Mouse (Mus musculus): ENCODE results near the gene Cygb. TPM values are rescaled to one million over a fixed set of nuclear protein-coding genes. Genes with fewer than 3 reads are reported as not detected.
A peak's percentile ranks its signal among the peaks of the same experiment; 100 is the strongest.
"Not testable (repeated sequence)": the region's sequence is repeated elsewhere in the genome, so short reads cannot be mapped to it uniquely, and the experiment has no call there.

Cygb gene
- total RNA-seq, 2 experiments from 2014 or later, result 9.6 to 14.7 TPM

DNA sequence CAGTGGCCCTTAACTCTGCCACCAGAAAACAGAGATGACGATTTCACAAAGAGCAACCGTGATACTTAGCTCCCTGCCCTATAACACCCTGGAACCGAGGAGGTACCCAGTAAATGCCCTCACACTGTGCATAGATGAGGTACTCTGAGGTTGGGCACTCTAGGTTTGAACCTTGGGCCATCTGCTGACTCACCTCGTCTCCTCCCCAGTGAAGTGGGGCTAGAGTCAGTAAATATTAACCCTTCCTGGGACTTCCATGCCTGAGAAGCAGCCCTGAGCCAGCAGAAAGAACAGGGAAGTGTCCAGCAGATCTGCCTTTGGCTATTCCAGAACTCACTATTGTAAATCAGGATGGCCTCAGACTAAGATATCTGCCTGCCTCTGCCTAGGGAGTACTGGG is 29.7 kb upstream of the Cygb start:
- H3K4me3 ChIP-seq, result no peak overlapping the region
- intact Hi-C loops (cut with DNase I), result no loop called here
- no peak for TF ChIP-seq CTCF (IDR thresholded peaks at IDR 0.05)
- no peak for DNase-seq
- no peak overlapping the region for H3K27ac ChIP-seq

GRCm38 (mm10) chr11:116682501-116683144 is 28.5 kb upstream of the Cygb start:
- no peak overlapping the region for H3K4me3 ChIP-seq
- no peak for DNase-seq
- H3K27ac ChIP-seq, result peak overlapping the region; percentile 48; the same call in 1 of the 2 replicates
- intact Hi-C loops (cut with DNase I), result no loop called here
- no peak for TF ChIP-seq CTCF (IDR thresholded peaks at IDR 0.05)

DNA sequence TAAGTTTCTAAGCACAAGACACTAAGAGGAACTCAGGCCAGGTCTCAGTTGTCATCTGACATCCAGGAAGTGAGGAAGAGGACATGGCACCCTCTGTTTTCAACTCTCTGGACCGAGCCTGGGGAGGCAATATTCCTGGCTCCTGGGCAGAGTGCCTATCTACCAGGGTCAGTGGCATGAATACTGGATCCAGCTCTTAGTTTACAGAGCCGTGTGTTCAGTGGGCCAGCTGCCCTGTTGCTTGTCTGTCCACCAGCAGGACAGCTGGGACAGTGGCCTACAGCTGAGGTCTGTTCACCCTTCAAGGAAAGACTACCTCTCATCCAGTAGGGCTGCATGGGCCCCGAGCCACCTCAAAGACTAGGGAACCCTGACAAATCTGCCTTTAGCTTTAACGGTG is 27.0 kb upstream of the Cygb start:
- DNase-seq, result no peak
- no peak overlapping the region for H3K4me3 ChIP-seq
- peak overlapping the region; percentile 24; the same call in 1 of the 2 replicates for H3K27ac ChIP-seq
- intact Hi-C loops (cut with DNase I), result no loop called here
- TF ChIP-seq CTCF (IDR thresholded peaks at IDR 0.05), result no peak

DNA sequence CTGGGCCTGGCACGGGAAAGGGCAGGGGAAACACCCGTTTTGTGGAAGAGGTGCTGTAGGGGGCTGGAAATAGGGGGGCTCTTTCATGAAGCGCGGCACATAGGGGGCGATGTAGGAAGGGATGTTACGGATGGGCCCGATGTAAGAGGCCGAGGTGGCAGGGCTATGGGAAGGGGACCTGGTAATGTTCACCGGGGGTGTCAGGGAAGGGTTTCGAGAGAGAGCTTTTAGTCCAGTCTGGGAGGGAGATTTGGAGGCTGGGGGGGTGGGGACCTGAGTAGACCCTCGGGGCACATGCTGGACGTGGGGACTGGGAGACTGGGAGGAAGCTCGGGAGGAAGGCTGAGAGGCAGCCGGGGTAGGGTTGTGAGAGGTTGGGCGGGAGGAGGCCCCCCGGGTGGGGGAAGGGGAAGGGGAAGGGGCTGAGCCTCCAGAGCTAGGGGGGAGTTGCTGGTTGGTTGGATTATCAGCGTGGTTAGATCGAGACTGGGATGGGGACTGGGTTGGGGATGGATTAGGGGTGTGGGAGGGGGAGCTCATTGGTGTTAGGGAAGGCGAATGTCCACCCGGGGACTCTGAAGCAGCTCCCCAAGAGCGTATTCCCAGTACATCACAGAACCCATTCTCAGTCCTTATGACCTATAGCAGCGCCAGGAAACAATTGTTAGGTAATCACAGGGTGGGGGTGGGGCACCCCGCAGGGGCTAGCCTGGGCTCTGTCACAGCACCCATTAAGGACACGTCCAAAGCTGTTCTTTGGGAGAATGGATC is 26.4 kb upstream of the Cygb start:
- no peak overlapping the region for H3K4me3 ChIP-seq
- no peak for DNase-seq
- intact Hi-C loops (cut with DNase I), result no loop called here
- H3K27ac ChIP-seq, result no peak overlapping the region; the same call in 1 of the 2 replicates
- no peak for TF ChIP-seq CTCF (IDR thresholded peaks at IDR 0.05)

GRCm38 (mm10) chr11:116679148-116679547 is 25.0 kb upstream of the Cygb start:
- Histone ChIP-seq H3K27ac (no peak overlapping the region), H3K4me3 (no peak overlapping the region)
- no peak for DNase-seq
- intact Hi-C loops (cut with DNase I), result no loop called here
- TF ChIP-seq CTCF (IDR thresholded peaks at IDR 0.05), result no peak

GRCm38 (mm10) chr11:116677711-116678441 is 23.8 kb upstream of the Cygb start:
- intact Hi-C loops (cut with DNase I), result no loop called here
- no peak for TF ChIP-seq CTCF (IDR thresholded peaks at IDR 0.05)
- DNase-seq, result no peak
- H3K27ac ChIP-seq, result no peak overlapping the region
- no peak overlapping the region for H3K4me3 ChIP-seq

DNA sequence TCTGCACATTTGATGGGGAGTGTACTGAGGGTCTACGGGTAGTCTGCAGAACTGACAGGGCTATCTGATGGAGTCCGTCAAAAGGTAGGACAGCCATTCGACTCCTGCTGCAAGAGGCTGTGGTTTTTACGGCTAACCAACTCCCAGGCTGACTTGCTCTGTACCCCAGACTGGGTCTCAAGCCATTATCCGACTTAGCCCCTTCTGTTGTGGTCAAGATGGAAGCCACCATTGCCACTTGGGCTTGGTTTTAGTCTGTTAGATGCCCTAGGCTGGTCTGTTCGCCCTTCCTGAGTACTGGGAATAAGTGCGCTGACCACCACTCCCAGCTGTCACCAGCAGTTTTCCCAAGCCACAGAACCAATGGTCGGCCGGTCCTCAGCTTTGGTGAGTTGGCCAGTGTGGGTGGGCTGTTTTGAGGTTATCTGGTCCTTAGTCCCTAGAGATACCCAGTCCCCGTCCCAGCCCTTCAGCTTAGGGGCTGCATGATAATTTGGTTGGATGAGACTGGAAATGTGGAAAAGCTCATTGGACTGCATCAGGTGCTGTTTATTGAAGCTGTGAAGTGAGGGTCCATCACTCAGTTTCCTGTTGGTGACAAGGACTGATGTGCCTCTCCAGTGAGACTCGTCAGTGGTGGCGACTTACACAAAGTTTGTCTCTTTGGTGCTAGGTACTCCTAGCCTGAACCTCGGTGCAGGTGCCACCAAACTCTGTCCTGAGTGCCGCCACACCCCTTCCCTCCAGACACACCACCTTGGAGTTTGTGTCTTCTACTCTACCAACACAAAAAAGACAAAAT is 22.3 kb upstream of the Cygb start:
- intact Hi-C loops (cut with DNase I), result no loop called here
- no peak overlapping the region for H3K4me3 ChIP-seq
- TF ChIP-seq CTCF (IDR thresholded peaks at IDR 0.05), result no peak
- DNase-seq, result no peak
- no peak overlapping the region for H3K27ac ChIP-seq

DNA sequence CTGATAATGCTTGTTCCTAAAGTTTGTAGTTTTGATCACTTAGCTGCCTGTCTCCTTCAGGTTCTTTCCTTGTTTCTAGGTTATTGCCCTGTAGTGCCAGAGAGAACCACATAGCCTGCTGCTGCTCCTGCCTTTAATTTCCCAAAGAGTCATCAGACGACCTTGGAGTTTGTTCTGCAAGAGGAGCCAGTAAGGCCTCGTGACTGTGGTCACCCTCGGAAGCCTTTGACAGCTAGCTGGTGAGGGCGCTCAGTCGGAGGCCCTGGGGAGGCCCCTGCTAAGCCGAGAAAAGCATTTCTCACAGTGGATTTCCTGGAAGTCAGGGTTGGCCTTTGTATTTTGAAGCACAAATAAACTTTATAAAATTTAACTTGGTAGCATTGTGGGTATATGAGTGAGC is 21.3 kb upstream of the Cygb start:
- intact Hi-C loops (cut with DNase I); H3K4me3 ChIP-seq: not testable (repeated sequence)
- peak; percentile 19 for DNase-seq
- peak overlapping the region; percentile 63 for H3K27ac ChIP-seq

GRCm38 (mm10) chr11:116674616-116675379 is 20.7 kb upstream of the Cygb start:
- DNase-seq, result peak; percentile 60
- TF ChIP-seq CTCF (IDR thresholded peaks at IDR 0.05), result no peak
- intact Hi-C loops (cut with DNase I), result no loop called here
- no peak overlapping the region for H3K4me3 ChIP-seq
- H3K27ac ChIP-seq, result peak overlapping the region; percentile 63

GRCm38 (mm10) chr11:116673410-116673809 is 19.3 kb upstream of the Cygb start:
- H3K4me3 ChIP-seq, result peak overlapping the region; percentile 91
- peak overlapping the region; percentile 63 for H3K27ac ChIP-seq
- intact Hi-C loops (cut with DNase I), result no loop called here
- no peak for TF ChIP-seq CTCF (IDR thresholded peaks at IDR 0.05)
- DNase-seq, result no peak

- intact Hi-C loops (cut with DNase I), result no loop called here
- DNase-seq, result no peak
- peak overlapping the region; percentile 91 for H3K4me3 ChIP-seq
- H3K27ac ChIP-seq, result peak overlapping the region; percentile 63
- TF ChIP-seq CTCF (IDR thresholded peaks at IDR 0.05), result no peak
These were observed 18.5 kb upstream of the Cygb start for GRCm38 (mm10) chr11:116672595-116672994.

All from gastrocnemius, adult 2 months (tissue).